Mouse (Mus musculus) stomach, postnatal 0 days (tissue): ENCODE results near the gene Stx4a.

Experiments used
- CTCF ChIP-seq: IDR thresholded peaks from 2 replicates; pipeline ENCODE4 v1.5.1; 2016; ENCODE audit warnings: antibody characterized with exemption, low read depth, mild to moderate bottlenecking, moderate library complexity
- EP300 ChIP-seq: optimal IDR thresholded peaks from 2 replicates; pipeline ENCODE3; 2016; ENCODE audit warnings: antibody characterized with exemption

- TF ChIP-seq EP300 (no peak), CTCF (no peak)
Measured at GRCm38 (mm10) chr7:127879301-127879700, 55.2 kb downstream of the Stx4a start.
